Mouse (Mus musculus): ENCODE measurements at regions not wholly inside any gene's neighbourhood (a gene's known extent, or its start where the extent isn't known, plus 50 kb on each side); places are given as distances from the start of the nearest gene placed in this dataset.

DNA sequence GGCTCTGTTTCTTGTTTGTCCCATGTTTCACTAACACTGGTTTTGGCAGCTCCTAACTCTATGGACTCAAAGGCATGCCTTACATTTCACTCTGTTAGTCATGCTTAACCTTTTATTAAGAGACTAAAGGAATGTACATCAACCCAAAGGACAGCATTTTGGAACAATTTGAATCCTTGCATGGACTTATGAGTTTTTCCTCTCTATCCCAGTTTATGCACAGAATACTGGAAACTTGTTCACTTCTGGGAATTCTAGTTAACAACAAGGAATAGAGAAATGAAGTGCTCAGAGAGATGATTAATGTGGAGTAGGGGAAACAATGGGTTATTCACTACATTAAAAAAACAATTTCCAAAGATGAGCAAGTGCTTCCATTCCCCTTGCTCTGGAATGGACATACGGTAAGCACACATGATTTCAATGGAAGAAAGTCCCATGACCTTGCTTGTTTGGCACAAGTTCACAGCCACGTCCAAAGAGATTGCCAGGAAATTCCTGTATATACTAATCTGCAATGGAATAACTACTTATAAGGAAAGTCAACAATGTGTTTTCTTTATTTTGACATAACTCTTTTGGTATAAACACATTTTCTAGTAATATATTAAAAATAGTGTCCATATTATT, 313.9 kb upstream of the Rasgrp1 start:
- no peaks in the 10 kb centered on the region for H3K4me1 ChIP-seq (ENCODE audit: control insufficient read depth)
- no peaks in the 10 kb centered on the region for H3K36me3 ChIP-seq (ENCODE audit: control insufficient read depth)
- no peak overlapping the region for H3K4me3 ChIP-seq (replicated peaks)
- no peaks in the 10 kb centered on the region for H3K27me3 ChIP-seq (ENCODE audit: control insufficient read depth)
- TF ChIP-seq GATA1 (IDR thresholded peaks at IDR 0.05; ENCODE audit: low read length) = no peak
- no peak for TF ChIP-seq TAL1 (IDR thresholded peaks at IDR 0.05; ENCODE audit: low read length)
- H3K9me3 ChIP-seq (ENCODE audit: control insufficient read depth, low read length) = no peaks in the 10 kb centered on the region

DNA sequence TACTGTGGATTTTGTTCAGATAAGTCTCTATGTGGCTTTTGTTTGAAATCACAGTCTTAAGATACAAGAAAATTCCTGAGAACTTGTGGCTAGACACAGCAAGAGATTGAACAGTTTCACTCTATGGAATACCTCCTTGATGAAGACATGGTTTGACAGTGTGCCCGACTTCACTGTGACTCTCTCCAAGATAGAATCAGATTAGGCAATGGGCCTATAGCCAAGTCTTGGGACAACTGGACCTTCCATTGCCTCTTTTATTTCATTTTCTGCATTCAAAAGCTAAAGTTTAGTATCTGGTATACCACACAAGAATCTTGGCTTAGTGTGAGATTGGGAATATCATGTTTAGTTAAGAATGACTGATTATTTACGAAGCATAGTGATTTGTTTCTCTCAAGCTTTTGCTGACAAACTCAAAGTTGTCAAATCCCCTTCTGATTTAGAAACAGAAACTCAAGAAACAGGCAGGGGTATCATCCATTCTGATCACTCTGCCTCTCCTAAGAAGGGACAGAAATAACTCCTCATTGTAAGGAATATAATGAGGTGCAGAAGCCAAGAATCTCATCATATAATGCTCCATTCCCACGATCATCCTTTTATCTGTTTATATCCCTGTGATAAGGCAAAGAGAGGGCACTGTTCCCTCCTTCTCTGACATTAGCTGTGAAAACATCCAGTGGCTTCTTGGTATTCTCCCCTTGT, 317.6 kb upstream of the Rasgrp1 start:
- Histone ChIP-seq H3K9me3 (ENCODE audit: control insufficient read depth, low read length) (no peaks in the 10 kb centered on the region), H3K4me3 (replicated peaks) (no peak overlapping the region), H3K4me1 (ENCODE audit: control insufficient read depth) (no peaks in the 10 kb centered on the region), H3K36me3 (ENCODE audit: control insufficient read depth) (no peaks in the 10 kb centered on the region), H3K27me3 (ENCODE audit: control insufficient read depth) (no peaks in the 10 kb centered on the region)
- TF ChIP-seq GATA1 (IDR thresholded peaks at IDR 0.05; ENCODE audit: low read length) = no peak
- TF ChIP-seq TAL1 (IDR thresholded peaks at IDR 0.05; ENCODE audit: low read length) = no peak

DNA sequence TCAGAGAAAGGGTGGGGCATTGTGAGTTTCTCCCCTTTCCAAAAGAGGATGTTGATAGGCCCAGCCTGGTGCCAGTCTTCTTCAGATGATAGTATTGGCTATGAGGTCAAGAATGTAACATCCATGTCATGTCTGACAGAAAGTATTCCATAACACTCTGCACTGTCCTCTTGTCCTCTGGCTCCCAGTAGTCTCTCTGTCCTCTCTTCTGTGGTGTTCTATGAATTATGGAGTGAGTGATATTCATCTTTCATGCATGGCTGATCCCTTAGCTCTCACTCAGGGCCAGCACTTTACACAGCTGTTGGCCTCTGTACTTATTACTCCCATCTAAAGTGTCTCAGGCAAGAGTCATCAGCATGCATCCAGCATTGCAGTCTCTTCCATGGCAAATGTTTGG, 319.9 kb upstream of the Rasgrp1 start:
- Histone ChIP-seq H3K4me1 (ENCODE audit: control insufficient read depth) (no peaks in the 10 kb centered on the region), H3K36me3 (ENCODE audit: control insufficient read depth) (no peaks in the 10 kb centered on the region), H3K9me3 (ENCODE audit: control insufficient read depth, low read length) (no peaks in the 10 kb centered on the region), H3K27me3 (ENCODE audit: control insufficient read depth) (no peaks in the 10 kb centered on the region), H3K4me3 (replicated peaks) (no peak overlapping the region)
- no peak for TF ChIP-seq GATA1 (IDR thresholded peaks at IDR 0.05; ENCODE audit: low read length)
- TF ChIP-seq TAL1 (IDR thresholded peaks at IDR 0.05; ENCODE audit: low read length) = no peak

DNA sequence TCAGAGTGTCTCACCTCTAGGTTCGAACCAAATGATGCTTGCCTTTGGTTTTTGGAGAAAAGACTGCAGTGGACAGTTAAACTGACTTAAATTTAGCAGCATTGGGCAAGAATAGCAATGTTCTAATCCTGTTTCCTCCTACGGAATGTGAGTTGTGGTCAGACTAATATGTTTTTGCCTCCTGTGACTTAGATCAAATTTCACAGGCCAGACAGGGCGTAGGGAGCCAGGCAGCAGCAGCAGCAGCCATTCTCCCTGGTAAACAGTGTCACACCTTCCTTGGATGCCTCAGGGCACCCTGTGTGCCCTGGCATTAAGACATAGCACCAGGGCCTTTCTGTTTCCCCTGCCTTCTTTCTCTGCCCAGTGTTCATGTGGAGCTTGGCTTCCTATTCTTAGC, 323.7 kb upstream of the Rasgrp1 start:
- H3K4me3 ChIP-seq (replicated peaks) = no peak overlapping the region
- H3K4me1 ChIP-seq (ENCODE audit: control insufficient read depth) = no peaks in the 10 kb centered on the region
- TF ChIP-seq TAL1 (IDR thresholded peaks at IDR 0.05; ENCODE audit: low read length) (no peak), GATA1 (IDR thresholded peaks at IDR 0.05; ENCODE audit: low read length) (no peak)
- no peaks in the 10 kb centered on the region for H3K27me3 ChIP-seq (ENCODE audit: control insufficient read depth)
- no peaks in the 10 kb centered on the region for H3K9me3 ChIP-seq (ENCODE audit: control insufficient read depth, low read length)
- no peaks in the 10 kb centered on the region for H3K36me3 ChIP-seq (ENCODE audit: control insufficient read depth)

DNA sequence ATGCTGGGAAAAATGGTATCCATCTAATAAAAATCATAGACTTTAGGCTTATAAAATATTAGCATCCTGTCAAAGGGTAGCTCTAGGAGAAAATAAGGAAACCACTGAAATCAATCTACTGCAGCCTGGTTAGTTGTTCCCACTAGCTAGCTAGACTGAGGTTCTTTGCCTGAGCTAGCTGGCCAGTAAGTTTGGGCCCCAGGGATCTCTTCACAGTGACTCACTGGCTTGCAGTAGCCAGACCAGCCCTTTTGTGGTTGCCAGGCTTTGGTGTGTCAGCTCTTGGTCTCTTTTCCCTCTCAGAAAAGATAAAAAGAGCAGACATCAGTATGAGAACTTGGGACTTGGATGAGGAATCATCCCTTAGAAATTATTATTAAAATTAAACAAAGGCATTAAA, 325.3 kb upstream of the Rasgrp1 start:
- no peaks in the 10 kb centered on the region for H3K36me3 ChIP-seq (ENCODE audit: control insufficient read depth)

DNA sequence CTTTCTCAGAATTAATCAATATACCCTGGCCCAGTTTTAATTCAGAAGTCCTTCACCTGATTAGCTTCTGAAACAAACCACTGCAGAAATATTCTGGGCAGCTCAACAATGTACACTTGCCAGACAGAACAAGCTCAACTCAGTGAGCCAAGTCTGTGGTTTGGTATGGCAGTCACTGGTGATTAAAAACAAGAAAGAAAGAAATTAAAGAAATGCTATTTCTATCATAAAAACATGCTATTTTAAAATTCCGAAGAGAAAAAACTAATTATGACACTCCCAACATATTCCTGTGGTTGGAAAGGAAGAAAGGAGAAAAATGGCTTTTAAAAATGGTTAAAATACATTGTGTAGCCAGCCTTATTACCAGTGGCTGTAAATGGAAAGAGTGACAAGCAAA, 332.1 kb upstream of the Rasgrp1 start:
- Histone ChIP-seq H3K4me3 (replicated peaks) (no peak overlapping the region), H3K9me3 (ENCODE audit: control insufficient read depth, low read length) (no peaks in the 10 kb centered on the region), H3K4me1 (ENCODE audit: control insufficient read depth) (no peaks in the 10 kb centered on the region), H3K36me3 (ENCODE audit: control insufficient read depth) (no peaks in the 10 kb centered on the region), H3K27me3 (ENCODE audit: control insufficient read depth) (no peaks in the 10 kb centered on the region)
- TF ChIP-seq TAL1 (IDR thresholded peaks at IDR 0.05; ENCODE audit: low read length) (no peak), GATA1 (IDR thresholded peaks at IDR 0.05; ENCODE audit: low read length) (no peak)

More for the DNA sequence above, 325.3 kb upstream of the Rasgrp1 start:
- Histone ChIP-seq H3K9me3 (ENCODE audit: control insufficient read depth, low read length) (no peaks in the 10 kb centered on the region), H3K27me3 (ENCODE audit: control insufficient read depth) (no peaks in the 10 kb centered on the region), H3K4me1 (ENCODE audit: control insufficient read depth) (no peaks in the 10 kb centered on the region), H3K4me3 (replicated peaks) (no peak overlapping the region)
- TF ChIP-seq TAL1 (IDR thresholded peaks at IDR 0.05; ENCODE audit: low read length) (no peak), GATA1 (IDR thresholded peaks at IDR 0.05; ENCODE audit: low read length) (no peak)

DNA sequence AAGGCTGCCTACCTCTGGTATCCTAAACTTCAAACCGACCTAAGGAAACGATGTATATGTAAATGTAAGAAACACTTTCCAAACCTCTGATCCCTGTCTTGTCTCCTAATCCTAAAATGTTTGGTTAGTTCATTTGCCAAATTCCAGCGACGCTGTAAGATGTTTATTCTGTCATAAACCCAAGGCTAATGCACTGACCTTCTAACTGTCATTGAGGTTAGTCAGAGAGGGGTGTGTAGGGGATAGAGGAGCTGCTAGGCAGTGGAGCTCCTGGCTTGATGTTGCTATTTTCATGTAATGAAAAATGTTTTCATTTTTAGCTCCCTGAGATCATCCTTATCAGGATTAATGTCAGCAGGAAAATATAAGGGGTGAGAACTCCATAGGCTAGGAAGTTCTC, 335.8 kb upstream of the Rasgrp1 start:
- no peak overlapping the region for H3K4me3 ChIP-seq (replicated peaks)
- TF ChIP-seq TAL1 (IDR thresholded peaks at IDR 0.05; ENCODE audit: low read length) = no peak
- TF ChIP-seq GATA1 (IDR thresholded peaks at IDR 0.05; ENCODE audit: low read length) = no peak
- no peaks in the 10 kb centered on the region for H3K4me1 ChIP-seq (ENCODE audit: control insufficient read depth)
- H3K36me3 ChIP-seq (ENCODE audit: control insufficient read depth) = no peaks in the 10 kb centered on the region
- no peaks in the 10 kb centered on the region for H3K9me3 ChIP-seq (ENCODE audit: control insufficient read depth, low read length)
- no peaks in the 10 kb centered on the region for H3K27me3 ChIP-seq (ENCODE audit: control insufficient read depth)

DNA sequence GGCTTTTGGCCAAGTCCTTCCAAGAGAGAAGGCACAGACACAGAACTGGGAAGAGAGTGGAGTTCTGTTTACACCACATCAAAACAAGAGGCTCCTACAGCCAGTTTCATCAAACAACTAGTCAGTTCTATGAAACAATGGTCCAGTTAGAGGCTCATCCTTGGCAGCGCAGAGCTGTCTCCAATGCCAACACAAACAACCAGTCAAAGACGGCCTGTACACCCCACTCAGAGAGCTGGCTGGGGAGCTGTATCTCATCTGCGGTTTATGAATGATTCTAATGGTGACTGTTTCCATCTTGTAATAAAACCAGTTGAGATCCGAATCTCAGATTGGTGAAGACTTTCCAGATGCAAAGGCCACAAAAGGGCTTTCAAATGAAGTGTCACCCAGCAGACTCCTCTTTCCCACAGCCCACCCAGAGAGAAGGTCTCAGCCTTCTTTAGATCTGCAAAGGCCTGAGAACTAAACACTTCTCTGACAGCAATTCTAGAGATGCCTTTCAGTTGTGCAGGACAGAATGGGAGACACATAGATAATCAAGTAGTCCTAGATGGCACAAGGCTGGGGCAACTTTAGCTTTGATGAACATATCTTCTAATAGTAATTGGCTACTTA, 343.1 kb upstream of the Rasgrp1 start:
- Histone ChIP-seq H3K27me3 (ENCODE audit: control insufficient read depth) (no peaks in the 10 kb centered on the region), H3K4me1 (ENCODE audit: control insufficient read depth) (no peaks in the 10 kb centered on the region), H3K9me3 (ENCODE audit: control insufficient read depth, low read length) (no peaks in the 10 kb centered on the region), H3K36me3 (ENCODE audit: control insufficient read depth) (no peaks in the 10 kb centered on the region), H3K4me3 (replicated peaks) (no peak overlapping the region)
- TF ChIP-seq TAL1 (IDR thresholded peaks at IDR 0.05; ENCODE audit: low read length) (no peak), GATA1 (IDR thresholded peaks at IDR 0.05; ENCODE audit: low read length) (no peak)

DNA sequence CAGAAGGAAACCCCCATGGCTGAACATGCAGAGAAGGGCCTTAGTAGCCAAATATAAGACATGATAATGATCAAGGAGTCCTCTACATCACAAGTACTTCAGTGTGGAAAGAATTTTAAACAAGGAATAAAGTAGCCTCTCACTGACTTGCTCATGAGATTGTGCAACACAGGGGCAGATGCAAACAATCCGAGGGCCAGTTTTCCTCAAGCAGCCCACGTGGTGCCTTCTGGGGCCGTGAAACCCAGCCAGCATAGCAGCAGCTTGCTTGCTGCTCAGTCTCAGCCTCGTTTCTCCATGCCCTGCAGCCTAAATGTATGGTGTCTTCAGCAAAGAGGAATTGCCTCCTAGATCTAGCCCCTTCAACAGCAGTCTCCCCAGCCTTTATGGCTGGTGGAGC, 350.7 kb upstream of the Rasgrp1 start:
- no peaks in the 10 kb centered on the region for H3K36me3 ChIP-seq (ENCODE audit: control insufficient read depth)
- no peak for TF ChIP-seq TAL1 (IDR thresholded peaks at IDR 0.05; ENCODE audit: low read length)
- no peak for TF ChIP-seq GATA1 (IDR thresholded peaks at IDR 0.05; ENCODE audit: low read length)
- no peaks in the 10 kb centered on the region for H3K27me3 ChIP-seq (ENCODE audit: control insufficient read depth)
- peaks cover 3% of the 10 kb centered on the region; the same call in 1 of the 2 replicates for H3K9me3 ChIP-seq (ENCODE audit: control insufficient read depth, low read length)
- no peaks in the 10 kb centered on the region for H3K4me1 ChIP-seq (ENCODE audit: control insufficient read depth)
- no peak overlapping the region for H3K4me3 ChIP-seq (replicated peaks)

Measured in erythroblast, embryonic 14.5 days (primary cell).